Comparison of ENCODE assay signal across 8 mouse cellular contexts in the genomic region with DNA sequence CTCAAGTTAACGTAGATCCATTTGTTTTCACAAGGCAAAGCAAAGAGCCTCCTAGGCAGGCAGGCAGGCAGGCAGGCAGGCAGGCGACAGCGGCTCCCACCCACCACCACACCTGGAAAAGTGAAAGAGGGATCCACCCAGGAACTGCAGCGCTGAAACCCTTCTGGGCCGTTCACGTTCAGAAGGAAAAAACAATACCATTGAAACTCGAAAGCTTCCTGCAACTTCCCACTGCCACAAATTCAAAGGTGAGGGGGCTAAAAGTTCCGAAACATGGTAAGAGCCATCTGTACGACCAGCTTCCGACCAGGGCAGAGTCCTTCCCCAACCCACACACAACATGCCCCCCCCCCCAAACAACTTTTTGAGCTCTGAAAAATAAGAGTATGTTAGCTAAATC. TPM values are rescaled to one million over a fixed set of nuclear protein-coding genes. Genes with fewer than 3 reads are reported as not detected.
DNase-seq lines count a peak whose midpoint lies in the region; ATAC-seq and TF ChIP-seq lines count a peak whose summit lies in the region.

No protein-coding gene starts in this region.

- H3K27me3 ChIP-seq in heart, embryonic 15.5 days = no peaks in the 10 kb centered on the region
- H3K27me3 ChIP-seq in limb, embryonic 14.5 days (ENCODE audit: control insufficient read depth, insufficient read depth, low read length) = no peaks in the 10 kb centered on the region
- H3K27me3 ChIP-seq in neural tube, embryonic 12.5 days (replicated peaks) = no peaks in the 10 kb centered on the region

- H3K27ac ChIP-seq in heart, embryonic 15.5 days = peak overlapping the region; percentile 98
- peak overlapping the region; percentile 94 for H3K27ac ChIP-seq in limb, embryonic 14.5 days (replicated peaks; ENCODE audit: low read depth, low read length)
- H3K27ac ChIP-seq in neural tube, embryonic 12.5 days = no peak overlapping the region

- peak overlapping the region; percentile 98 for H3K4me3 ChIP-seq in lung, adult 2 months (replicated peaks; ENCODE audit: extremely low read depth, low read depth, low read length)
- peak overlapping the region; percentile 71 for H3K4me3 ChIP-seq in heart, embryonic 15.5 days
- peak overlapping the region; percentile 66 for H3K4me3 ChIP-seq in limb, embryonic 14.5 days (replicated peaks; ENCODE audit: low read length)
- H3K4me3 ChIP-seq in neural tube, embryonic 12.5 days = peak overlapping the region; percentile 63

- ATAC-seq in heart, embryonic 15.5 days (replicated peaks; ENCODE audit: insufficient number of reproducible peaks, insufficient read depth, low FRiP score, low read depth) = no peak
- no peak for ATAC-seq in limb, embryonic 14.5 days (ENCODE audit: low FRiP score, low read depth)
- ATAC-seq in neural tube, embryonic 12.5 days (ENCODE audit: low FRiP score, low read depth) = no peak
- no peak for ATAC-seq in monocyte, adult 5-6 weeks (replicated peaks; ENCODE audit: insufficient number of reproducible peaks, low FRiP score, low TSS enrichment, poor library complexity, severe bottlenecking)

- intact Hi-C loops in gastrocnemius, postnatal 36 days (cut with DNase I) = no loop called here

- H3K9me3 ChIP-seq in heart, embryonic 15.5 days (replicated peaks) = no peaks in the 10 kb centered on the region
- H3K9me3 ChIP-seq in limb, embryonic 14.5 days (ENCODE audit: control insufficient read depth, low read length) = no peaks in the 10 kb centered on the region
- H3K9me3 ChIP-seq in neural tube, embryonic 12.5 days = no peaks in the 10 kb centered on the region

- peak overlapping the region; percentile 80 for H3K9ac ChIP-seq in heart, embryonic 15.5 days
- H3K9ac ChIP-seq in limb, embryonic 14.5 days (ENCODE audit: low read depth, low read length, severe bottlenecking) = peak overlapping the region; percentile 89
- peak overlapping the region; percentile 84 for H3K9ac ChIP-seq in neural tube, embryonic 12.5 days

- peaks cover 4% of the 10 kb centered on the region for H3K4me1 ChIP-seq in lung, adult 2 months (ENCODE audit: control insufficient read depth, insufficient read depth, low read length)
- peaks cover 26% of the 10 kb centered on the region for H3K4me1 ChIP-seq in heart, embryonic 15.5 days (replicated peaks)
- peaks cover 2% of the 10 kb centered on the region for H3K4me1 ChIP-seq in limb, embryonic 14.5 days (ENCODE audit: control insufficient read depth, insufficient read depth, low read length)
- no peaks in the 10 kb centered on the region for H3K4me1 ChIP-seq in neural tube, embryonic 12.5 days

- peak; percentile 51 for DNase-seq in lung, adult 2 months
- DNase-seq in lung, postnatal 25 days (ENCODE audit: low spot score) = no peak
- peak; percentile 22 for DNase-seq in c-Kit-negative CD71-positive TER-119-positive erythroid progenitor cells, embryonic 14.5 days (ENCODE audit: low read depth, low spot score)
- peak; percentile 10 for DNase-seq in limb, embryonic 14.5 days (ENCODE audit: low spot score)
- DNase-seq in gastrocnemius, postnatal 36 days = no peak

- TF ChIP-seq CTCF in lung, adult 2 months (IDR thresholded peaks at IDR 0.05; ENCODE audit: insufficient read depth, low read length) = no peak

- H3K36me3 ChIP-seq in heart, embryonic 15.5 days = no peaks in the 10 kb centered on the region
- H3K36me3 ChIP-seq in limb, embryonic 14.5 days (ENCODE audit: control insufficient read depth, insufficient read depth, low read length) = no peaks in the 10 kb centered on the region
- no peaks in the 10 kb centered on the region for H3K36me3 ChIP-seq in neural tube, embryonic 12.5 days

- WGBS in lung, adult 2 months = 1% methylated on average over 10 of the region's 10 CpGs
- under 1% methylated on average over 10 of the region's 10 CpGs for WGBS in heart, embryonic 15.5 days
- 0% methylated on average over 10 of the region's 10 CpGs for WGBS in limb, embryonic 14.5 days
- WGBS in neural tube, embryonic 12.5 days = 0% methylated on average over 10 of the region's 10 CpGs

- TF ChIP-seq POLR2A in lung, adult 2 months (IDR thresholded peaks at IDR 0.05; ENCODE audit: borderline replicate concordance, extremely low read depth, low read depth, low read length) = 0 out of 2 replicates have a peak, but pooled peaks have one; percentile 19
- no peak for TF ChIP-seq POLR2A in limb, embryonic 14.5 days (IDR thresholded peaks at IDR 0.05; ENCODE audit: borderline replicate concordance, extremely low read depth, insufficient read depth, insufficient read length)

- H3K4me2 ChIP-seq in heart, embryonic 15.5 days = peak overlapping the region; percentile 63
- H3K4me2 ChIP-seq in limb, embryonic 14.5 days (replicated peaks; ENCODE audit: low read depth, low read length, severe bottlenecking) = peak overlapping the region; percentile 53
- peak overlapping the region; percentile 75 for H3K4me2 ChIP-seq in neural tube, embryonic 12.5 days (replicated peaks)

RNA-seq across cellular contexts. Expression of gene Ctnnd1, which starts 0.9 kb away (rescaled TPM):
- polyA plus RNA-seq in lung, adult 2 months (2012; rRNA removed) = 86.2 and 130 TPM in 2 replicates
- polyA plus RNA-seq in heart, embryonic 15.5 days (2015; fragmentation: Nextera tagmentation; extraction: Ambion mirVana) = 57.6 and 62.9 TPM in 2 replicates
- 85.0 and 92.1 TPM in 2 replicates for polyA plus RNA-seq in limb, embryonic 14.5 days (2012; rRNA removed)
- 46.0 and 47.7 TPM in 2 replicates for polyA plus RNA-seq in limb, embryonic 14.5 days (2014; fragmentation: Nextera tagmentation; extraction: Ambion mirVana)
- 44.3 and 50.4 TPM in 2 replicates for polyA plus RNA-seq in neural tube, embryonic 12.5 days (2016; fragmentation: Nextera tagmentation; extraction: Ambion mirVana)
- total RNA-seq in gastrocnemius, postnatal 36 days (2021) = 10 to 100 TPM; 28.8 to 29.9 TPM
- 7.9 to 20.7 TPM (median 8.5 TPM) in 3 replicates for total RNA-seq in monocyte, adult 5-6 weeks (2017)

RNA-seq across cellular contexts. Expression of gene Btbd18, which starts 9.2 kb away (rescaled TPM):
- polyA plus RNA-seq in lung, adult 2 months (2012; rRNA removed) = 0.05 TPM in 1 of 2 replicates, not detected in the other
- 0.10 TPM in 2 replicates for polyA plus RNA-seq in heart, embryonic 15.5 days (2015; fragmentation: Nextera tagmentation; extraction: Ambion mirVana)
- polyA plus RNA-seq in limb, embryonic 14.5 days (2012; rRNA removed) = 0.01 TPM in 1 of 2 replicates, not detected in the other
- polyA plus RNA-seq in limb, embryonic 14.5 days (2014; fragmentation: Nextera tagmentation; extraction: Ambion mirVana) = 0.14 and 0.15 TPM in 2 replicates
- polyA plus RNA-seq in neural tube, embryonic 12.5 days (2016; fragmentation: Nextera tagmentation; extraction: Ambion mirVana) = 0.27 and 0.43 TPM in 2 replicates
- total RNA-seq in gastrocnemius, postnatal 36 days (2021) = not detected
- total RNA-seq in monocyte, adult 5-6 weeks (2017) = not detected in 3 replicates

RNA-seq across cellular contexts. Expression of gene Selenoh, which starts 20.9 kb away (rescaled TPM):
- polyA plus RNA-seq in lung, adult 2 months (2012; rRNA removed) = 40.4 and 51.7 TPM in 2 replicates
- 203 and 214 TPM in 2 replicates for polyA plus RNA-seq in heart, embryonic 15.5 days (2015; fragmentation: Nextera tagmentation; extraction: Ambion mirVana)
- 224 and 297 TPM in 2 replicates for polyA plus RNA-seq in limb, embryonic 14.5 days (2012; rRNA removed)
- 274 and 276 TPM in 2 replicates for polyA plus RNA-seq in limb, embryonic 14.5 days (2014; fragmentation: Nextera tagmentation; extraction: Ambion mirVana)
- polyA plus RNA-seq in neural tube, embryonic 12.5 days (2016; fragmentation: Nextera tagmentation; extraction: Ambion mirVana) = 306 and 312 TPM in 2 replicates
- total RNA-seq in gastrocnemius, postnatal 36 days (2021) = 10 to 100 TPM in 1 of 2 experiments, 1 to 10 TPM in 1; 6.8 to 13.0 TPM
- total RNA-seq in monocyte, adult 5-6 weeks (2017) = 34.9 to 47.7 TPM (median 37.5 TPM) in 3 replicates

RNA-seq across cellular contexts. Expression of gene Gm28635, which starts 28.2 kb away (rescaled TPM):
- polyA plus RNA-seq in lung, adult 2 months (2012; rRNA removed) = not detected in 2 replicates
- polyA plus RNA-seq in heart, embryonic 15.5 days (2015; fragmentation: Nextera tagmentation; extraction: Ambion mirVana) = not detected in 2 replicates
- not detected in 2 replicates for polyA plus RNA-seq in limb, embryonic 14.5 days (2012; rRNA removed)
- polyA plus RNA-seq in limb, embryonic 14.5 days (2014; fragmentation: Nextera tagmentation; extraction: Ambion mirVana) = not detected in 2 replicates
- polyA plus RNA-seq in neural tube, embryonic 12.5 days (2016; fragmentation: Nextera tagmentation; extraction: Ambion mirVana) = not detected in 2 replicates
- not detected for total RNA-seq in gastrocnemius, postnatal 36 days (2021)
- total RNA-seq in monocyte, adult 5-6 weeks (2017) = 4.1 TPM in 1 of 3 replicates, not detected in the others

RNA-seq across cellular contexts. Expression of gene Med19, which starts 28.5 kb away (rescaled TPM):
- polyA plus RNA-seq in lung, adult 2 months (2012; rRNA removed) = 6.9 and 8.9 TPM in 2 replicates
- 22.1 and 22.2 TPM in 2 replicates for polyA plus RNA-seq in heart, embryonic 15.5 days (2015; fragmentation: Nextera tagmentation; extraction: Ambion mirVana)
- 20.4 and 20.7 TPM in 2 replicates for polyA plus RNA-seq in limb, embryonic 14.5 days (2012; rRNA removed)
- 33.6 and 33.7 TPM in 2 replicates for polyA plus RNA-seq in limb, embryonic 14.5 days (2014; fragmentation: Nextera tagmentation; extraction: Ambion mirVana)
- polyA plus RNA-seq in neural tube, embryonic 12.5 days (2016; fragmentation: Nextera tagmentation; extraction: Ambion mirVana) = 50.4 and 50.5 TPM in 2 replicates
- total RNA-seq in gastrocnemius, postnatal 36 days (2021) = 1 to 10 TPM; 5.2 to 6.7 TPM
- 10.5 to 19.9 TPM (median 11.5 TPM) in 3 replicates for total RNA-seq in monocyte, adult 5-6 weeks (2017)

Comparison
In these comparisons a context has a peak if more than half of its experiments do, and no peak if none do; other contexts are left out.
1. DNase-seq: peak in lung, adult 2 months (single experiment), c-Kit-negative CD71-positive TER-119-positive erythroid progenitor cells, embryonic 14.5 days (single experiment) and limb, embryonic 14.5 days (single experiment); none in lung, postnatal 25 days (single experiment) and gastrocnemius, postnatal 36 days (0 of 2).
2. Peak in every context shown above with its lines, with median percentiles within 50 percentile points of each other: H3K4me3 ChIP-seq, H3K4me2 ChIP-seq and H3K9ac ChIP-seq.